21 mouse cellular contexts compared by ENCODE assay signal in the genomic region with DNA sequence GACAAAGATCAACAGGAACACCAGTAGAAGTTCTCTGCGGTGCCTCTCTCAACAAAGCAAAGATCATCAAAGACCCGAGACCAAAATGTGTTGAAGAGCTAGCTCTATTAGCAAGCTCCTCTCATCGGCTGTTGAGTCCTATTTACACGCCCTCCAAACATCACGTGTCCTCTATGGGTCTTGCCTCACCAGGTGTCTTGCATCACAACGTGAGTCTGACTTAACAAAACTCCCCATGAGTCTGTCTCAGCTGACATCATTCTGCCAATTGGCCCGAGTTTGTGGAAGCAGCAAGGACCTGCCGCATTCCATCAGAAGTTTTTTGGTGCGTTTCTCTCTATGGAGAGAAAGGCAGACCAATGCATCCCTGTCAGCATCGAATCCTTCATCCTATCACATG. TPM values are rescaled to one million over a fixed set of nuclear protein-coding genes. Genes with fewer than 3 reads are reported as not detected.
DNase-seq lines count a peak whose midpoint lies in the region; ATAC-seq lines count a peak whose summit lies in the region.
"Had no signal": no experiment of that assay in that cellular context is flagged by ENCODE, and none has a peak within 500 bp of the region (broad histone marks: within the 10 kb centered on the region; RNA-seq: fewer than 3 reads in every experiment).

No protein-coding gene starts in this region.

- peaks cover under 1% of the 10 kb centered on the region; the same call in 1 of the 2 replicates for H3K4me1 ChIP-seq in midbrain, embryonic 11.5 days (ENCODE audit: control insufficient read depth, insufficient read depth, low read length)
- H3K4me1 ChIP-seq in midbrain, embryonic 15.5 days, result no peaks in the 10 kb centered on the region
- H3K4me1 ChIP-seq in hindbrain, embryonic 13.5 days (replicated peaks), result no peaks in the 10 kb centered on the region
- H3K4me1 ChIP-seq: embryonic facial prominence, embryonic 15.5 days; neural tube, embryonic 12.5 days had no signal

- H3K4me3 ChIP-seq in midbrain, embryonic 11.5 days (ENCODE audit: low read depth, low read length), result no peak overlapping the region
- no peak overlapping the region for H3K4me3 ChIP-seq in midbrain, embryonic 15.5 days
- H3K4me3 ChIP-seq in hindbrain, embryonic 13.5 days, result no peak overlapping the region
- H3K4me3 ChIP-seq: embryonic facial prominence, embryonic 15.5 days; forebrain, embryonic 10.5 days; neural tube, embryonic 12.5 days had no signal

- no peaks in the 10 kb centered on the region for H3K9me3 ChIP-seq in midbrain, embryonic 11.5 days (ENCODE audit: control insufficient read depth, low read length)
- H3K9me3 ChIP-seq in midbrain, embryonic 15.5 days, result no peaks in the 10 kb centered on the region
- H3K9me3 ChIP-seq in hindbrain, embryonic 13.5 days, result no peaks in the 10 kb centered on the region
- H3K9me3 ChIP-seq: embryonic facial prominence, embryonic 15.5 days; forebrain, embryonic 10.5 days; neural tube, embryonic 12.5 days had no signal

- peak; percentile 49 for DNase-seq in midbrain, embryonic 11.5 days (ENCODE audit: low spot score, missing footprints)
- peak; percentile 11 for DNase-seq in lung, postnatal 14 days
- no peak for DNase-seq in frontal cortex, postnatal 14 days (ENCODE audit: low spot score in 2 of 2)
- DNase-seq: cerebellum, adult 9-10 months; gastrocnemius, postnatal 36 days; heart, postnatal 4 days; layer of hippocampus, postnatal 36 days; liver; midbrain, embryonic 14.5 days; right cerebral cortex, postnatal 14 days; thymus, postnatal 14 days had no signal

- H3K9ac ChIP-seq in midbrain, embryonic 11.5 days (ENCODE audit: low read length), result no peak overlapping the region
- no peak overlapping the region for H3K9ac ChIP-seq in midbrain, embryonic 15.5 days
- no peak overlapping the region for H3K9ac ChIP-seq in hindbrain, embryonic 13.5 days
- H3K9ac ChIP-seq: embryonic facial prominence, embryonic 15.5 days; neural tube, embryonic 12.5 days had no signal

- no peaks in the 10 kb centered on the region for H3K27me3 ChIP-seq in midbrain, embryonic 11.5 days (ENCODE audit: control insufficient read depth, insufficient read depth, low read length)
- no peaks in the 10 kb centered on the region for H3K27me3 ChIP-seq in midbrain, embryonic 15.5 days (replicated peaks)
- H3K27me3 ChIP-seq in hindbrain, embryonic 13.5 days, result peaks cover 5% of the 10 kb centered on the region; the same call in 1 of the 2 replicates
- H3K27me3 ChIP-seq: CH12.LX; embryonic facial prominence, embryonic 15.5 days had no signal

- 72% methylated on average over 10 of the region's 10 CpGs for WGBS in midbrain, embryonic 11.5 days
- WGBS in midbrain, embryonic 15.5 days, result 78% methylated on average over 10 of the region's 10 CpGs
- 81% methylated on average over 10 of the region's 10 CpGs for WGBS in hindbrain, embryonic 13.5 days

- H3K4me2 ChIP-seq in midbrain, embryonic 11.5 days, result no peak overlapping the region
- no peak overlapping the region for H3K4me2 ChIP-seq in midbrain, embryonic 15.5 days
- no peak overlapping the region for H3K4me2 ChIP-seq in hindbrain, embryonic 13.5 days
- H3K4me2 ChIP-seq: embryonic facial prominence, embryonic 15.5 days; neural tube, embryonic 12.5 days had no signal

- H3K27ac ChIP-seq in midbrain, embryonic 11.5 days (ENCODE audit: low read depth, low read length), result no peak overlapping the region
- H3K27ac ChIP-seq in midbrain, embryonic 15.5 days, result no peak overlapping the region
- H3K27ac ChIP-seq in hindbrain, embryonic 13.5 days, result no peak overlapping the region
- H3K27ac ChIP-seq: embryonic facial prominence, embryonic 15.5 days; forebrain, embryonic 10.5 days; macrophage; neural tube, embryonic 12.5 days; stomach, postnatal 0 days had no signal

- no peak for ATAC-seq in midbrain, embryonic 11.5 days (ENCODE audit: low FRiP score)
- ATAC-seq in midbrain, embryonic 15.5 days (replicated peaks), result no peak
- peak; percentile 60 for ATAC-seq in activated CD4-positive, CD25-positive, alpha-beta regulatory T cell, adult 4 months
- ATAC-seq in neutrophil, adult 5-6 weeks (ENCODE audit: extremely low read depth, insufficient number of reproducible peaks, low FRiP score, poor library complexity, severe bottlenecking), result peak; percentile 86
- no peak for ATAC-seq in hindbrain, embryonic 13.5 days (ENCODE audit: low FRiP score)

- no peaks in the 10 kb centered on the region for H3K36me3 ChIP-seq in midbrain, embryonic 11.5 days (ENCODE audit: control insufficient read depth, insufficient read depth, low read length)
- H3K36me3 ChIP-seq in midbrain, embryonic 15.5 days (replicated peaks), result no peaks in the 10 kb centered on the region
- H3K36me3 ChIP-seq in hindbrain, embryonic 13.5 days, result no peaks in the 10 kb centered on the region
- H3K36me3 ChIP-seq: embryonic facial prominence, embryonic 15.5 days; forebrain, embryonic 10.5 days; neural tube, embryonic 12.5 days had no signal

RNA-seq across cellular contexts. Expression of a gene that starts 6.2 kb away (rescaled TPM):
- polyA plus RNA-seq in midbrain, embryonic 11.5 days (2014; fragmentation: Nextera tagmentation; extraction: Ambion mirVana), result 0.23 TPM in 1 of 2 replicates, not detected in the other
- 0.45 and 0.52 TPM in 2 replicates for polyA plus RNA-seq in midbrain, embryonic 15.5 days (2015; fragmentation: Nextera tagmentation; extraction: Ambion mirVana)
- 100 to 1,000 TPM; 141 to 153 TPM for polyA plus RNA-seq in activated CD4-positive, CD25-positive, alpha-beta regulatory T cell, adult 4 months (2017; shearing (Covaris generic))
- total RNA-seq in neutrophil, adult 5-6 weeks (2017), result 64.4 and 66.7 TPM in 2 replicates
- polyA plus RNA-seq in hindbrain, embryonic 13.5 days (2015; fragmentation: Nextera tagmentation; extraction: Ambion mirVana), result 0.13 and 0.29 TPM in 2 replicates

RNA-seq across cellular contexts. Expression of a gene that starts 41.7 kb away (rescaled TPM):
- polyA plus RNA-seq in midbrain, embryonic 11.5 days (2014; fragmentation: Nextera tagmentation; extraction: Ambion mirVana), result 56.8 and 60.4 TPM in 2 replicates
- polyA plus RNA-seq in midbrain, embryonic 15.5 days (2015; fragmentation: Nextera tagmentation; extraction: Ambion mirVana), result 69.3 and 76.4 TPM in 2 replicates
- 100 to 1,000 TPM in 1 of 2 experiments, 10 to 100 TPM in 1; 99.9 to 115 TPM for polyA plus RNA-seq in activated CD4-positive, CD25-positive, alpha-beta regulatory T cell, adult 4 months (2017; shearing (Covaris generic))
- total RNA-seq in neutrophil, adult 5-6 weeks (2017), result 142 and 154 TPM in 2 replicates
- 55.8 and 59.3 TPM in 2 replicates for polyA plus RNA-seq in hindbrain, embryonic 13.5 days (2015; fragmentation: Nextera tagmentation; extraction: Ambion mirVana)

Comparison
In these comparisons a context has a peak if more than half of its experiments do, and no peak if none do; other contexts are left out.
1. ATAC-seq: peak in activated CD4-positive, CD25-positive, alpha-beta regulatory T cell, adult 4 months (single experiment) and neutrophil, adult 5-6 weeks (single experiment); none in midbrain, embryonic 11.5 days (single experiment), midbrain, embryonic 15.5 days (single experiment) and hindbrain, embryonic 13.5 days (single experiment).
2. DNase-seq: peak in midbrain, embryonic 11.5 days (single experiment) and lung, postnatal 14 days (single experiment); none in frontal cortex, postnatal 14 days (0 of 2).
3. RNA of a gene that starts 6.2 kb away (polyA plus RNA-seq): 141 to 153 TPM in activated CD4-positive, CD25-positive, alpha-beta regulatory T cell, adult 4 months; 0.45 to 0.52 TPM in midbrain, embryonic 15.5 days, 0.13 to 0.29 TPM in hindbrain, embryonic 13.5 days and 0.23 TPM in midbrain, embryonic 11.5 days; every median in the first group is over 10 times any median in the second.